Mouse (Mus musculus) spleen, adult 2 months (tissue): ENCODE data around the gene Foxc2. TPM values are rescaled to one million over a fixed set of nuclear protein-coding genes. Genes with fewer than 3 reads are reported as not detected.

Source experiments
- DNase-seq, 2 experiments: peaks; one replicate each; pipeline versions ENCODE4 v3.0.0 to v3.0.0-alpha.2; 2012 to 2021; ENCODE audit warnings: low spot score in 2 of 2, low read depth in 1 of 2
- H3K27ac ChIP-seq: fragments of 200-500 bp; 2 replicates; pipeline ENCODE4 v1.5.1; 2012; ENCODE audit warnings: low read length, inconsistent platforms; ENCODE audit not compliant: insufficient read depth
- H3K27me3 ChIP-seq: fragments of 200-500 bp; 2 replicates; pipeline ENCODE4 v1.6.1; 2012; ENCODE audit warnings: mild to moderate bottlenecking, moderate library complexity, low read length, inconsistent platforms; ENCODE audit not compliant: control insufficient read depth, insufficient read depth
- H3K36me3 ChIP-seq: fragments of 200-500 bp; 2 replicates; pipeline ENCODE4 v1.6.1; 2012; ENCODE audit warnings: mild to moderate bottlenecking, low read length, inconsistent platforms; ENCODE audit not compliant: control insufficient read depth, insufficient read depth
- H3K4me1 ChIP-seq: fragments of 200-500 bp; 2 replicates; pipeline ENCODE4 v1.6.1; 2011; ENCODE audit warnings: inconsistent platforms; ENCODE audit not compliant: control insufficient read depth, insufficient read depth, insufficient read length
- H3K4me3 ChIP-seq: fragments of 200-500 bp; 2 replicates; pipeline ENCODE4 v1.5.1; 2011; ENCODE audit warnings: mild to moderate bottlenecking, inconsistent platforms; ENCODE audit not compliant: insufficient read depth, insufficient read length; ENCODE audit errors: extremely low read depth
- CTCF ChIP-seq: fragments of 200-500 bp; IDR thresholded peaks from 2 replicates; pipeline ENCODE4 v1.5.1; 2011; ENCODE audit warnings: mild to moderate bottlenecking, inconsistent platforms; ENCODE audit not compliant: insufficient read depth, insufficient read length, insufficient replicate concordance; ENCODE audit errors: extremely low read depth
- POLR2A ChIP-seq: fragments of 200-500 bp; IDR thresholded peaks from 2 replicates; pipeline ENCODE4 v1.6.1; 2011; ENCODE audit warnings: low read depth, low read length, inconsistent platforms
- WGBS: fragments of 180-500 bp; shearing (Covaris S2); methylation state at CpG from one replicate; pipeline ENCODE4 v1.1.7; 2018; 5-methylcytosine and 5-hydroxymethylcytosine counted together
- polyA plus RNA-seq: library from polyadenylated mRNA; depleted of rRNA; stranded (reverse); fragments of >200 nt; gene quantifications from 2 replicates; pipeline ENCODE4 v1.2.3, GENCODE M21; 2012

Foxc2 gene
- polyA plus RNA-seq, 1 experiment, result 0.12 TPM

DNA sequence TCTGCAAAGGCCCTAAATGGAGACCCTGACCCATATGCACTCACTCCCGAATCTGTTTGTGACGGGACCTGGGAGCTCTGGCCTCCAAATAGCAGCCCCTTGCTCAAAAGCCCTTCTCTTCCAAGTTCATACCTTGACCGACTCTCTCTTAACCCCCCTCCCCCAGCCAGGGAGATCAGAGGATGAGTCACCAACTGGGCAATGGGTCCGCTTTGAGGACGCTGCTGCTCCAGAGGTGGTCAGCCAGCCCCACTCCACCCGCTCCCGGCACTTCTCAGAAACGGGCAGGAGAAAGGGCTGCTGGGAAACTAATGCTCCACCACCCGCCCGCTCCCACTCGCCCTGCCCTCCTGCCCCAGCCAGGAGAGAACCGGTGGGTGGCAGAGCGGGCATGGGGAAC lies 40.0 kb upstream of the Foxc2 start:
- Histone ChIP-seq H3K27me3 (peaks cover 30% of the 10 kb centered on the region), H3K4me3 (no peak overlapping the region)
- no peak for DNase-seq

GRCm38 (mm10) chr8:121076555-121076954 lies 39.4 kb upstream of the Foxc2 start:
- H3K27ac ChIP-seq, result no peak overlapping the region
- no peak for DNase-seq
- no peak overlapping the region for H3K4me3 ChIP-seq
- TF ChIP-seq POLR2A (no peak), CTCF (no peak)
- 40% methylated on average over 7 of the region's 7 CpGs for WGBS
- peaks cover 25% of the 10 kb centered on the region for H3K27me3 ChIP-seq
- no peaks in the 10 kb centered on the region for H3K36me3 ChIP-seq
- no peaks in the 10 kb centered on the region for H3K4me1 ChIP-seq

More for the DNA sequence above, 40.0 kb upstream of the Foxc2 start:
- WGBS, result 13% methylated on average over 13 of the region's 13 CpGs
- H3K4me1 ChIP-seq, result no peaks in the 10 kb centered on the region
- H3K27ac ChIP-seq, result no peak overlapping the region
- TF ChIP-seq POLR2A, result no peak
- TF ChIP-seq CTCF, result no peak
- no peaks in the 10 kb centered on the region for H3K36me3 ChIP-seq

DNA sequence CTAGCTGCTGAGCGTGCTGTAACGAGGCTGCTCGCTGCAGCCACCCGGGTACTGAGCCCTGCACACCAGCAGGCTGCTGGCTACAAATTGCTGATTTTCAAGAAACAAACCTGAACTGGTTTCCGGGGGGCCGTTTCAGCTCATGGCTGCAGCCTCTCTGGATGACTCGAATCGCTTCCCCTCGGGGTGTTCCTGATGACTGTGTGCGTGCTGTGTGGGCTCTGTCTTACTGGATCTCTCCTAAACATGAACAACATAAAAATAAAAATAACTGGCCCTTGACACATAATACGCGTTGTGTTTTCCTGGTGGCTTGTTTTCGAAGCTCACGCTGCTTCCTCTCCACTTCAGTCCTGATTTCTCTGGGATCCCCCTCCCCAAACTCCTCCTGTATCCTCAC lies 37.2 kb upstream of the Foxc2 start:
- WGBS, result 20% methylated on average over 14 of the region's 14 CpGs
- no peak overlapping the region for H3K27ac ChIP-seq

DNA sequence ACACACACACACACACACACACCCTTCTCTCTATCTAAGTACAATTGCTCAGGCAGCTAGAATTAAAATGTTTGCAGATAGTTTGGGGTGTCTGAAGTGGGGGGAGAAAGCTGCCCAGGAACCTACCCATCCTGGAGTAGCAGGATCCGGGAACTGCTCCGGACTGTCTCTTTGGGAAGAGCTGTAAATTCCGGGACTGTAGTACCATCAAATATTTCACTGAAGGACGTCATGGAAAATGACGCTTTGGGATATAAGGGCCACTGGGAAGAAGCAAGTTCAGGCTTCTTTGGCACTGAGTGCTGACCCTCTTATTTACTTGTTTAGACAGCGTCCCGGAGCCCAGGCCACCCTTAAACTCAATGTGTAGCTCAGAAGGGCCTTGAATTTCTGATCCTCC lies 36.8 kb upstream of the Foxc2 start:
- no peak overlapping the region for H3K27ac ChIP-seq
- peaks cover 26% of the 10 kb centered on the region for H3K27me3 ChIP-seq
- TF ChIP-seq CTCF (no peak), POLR2A (no peak)
- H3K4me3 ChIP-seq, result no peak overlapping the region
- 16% methylated on average over 7 of the region's 7 CpGs for WGBS
- DNase-seq, result no peak
- no peaks in the 10 kb centered on the region for H3K36me3 ChIP-seq
- H3K4me1 ChIP-seq, result no peaks in the 10 kb centered on the region; the same call in 1 of the 2 replicates

More for the DNA sequence above, 37.2 kb upstream of the Foxc2 start:
- TF ChIP-seq POLR2A (no peak), CTCF (no peak)
- H3K36me3 ChIP-seq, result no peaks in the 10 kb centered on the region
- H3K4me3 ChIP-seq, result no peak overlapping the region
- H3K4me1 ChIP-seq, result no peaks in the 10 kb centered on the region; the same call in 1 of the 2 replicates
- peaks cover 27% of the 10 kb centered on the region for H3K27me3 ChIP-seq
- DNase-seq, result no peak

DNA sequence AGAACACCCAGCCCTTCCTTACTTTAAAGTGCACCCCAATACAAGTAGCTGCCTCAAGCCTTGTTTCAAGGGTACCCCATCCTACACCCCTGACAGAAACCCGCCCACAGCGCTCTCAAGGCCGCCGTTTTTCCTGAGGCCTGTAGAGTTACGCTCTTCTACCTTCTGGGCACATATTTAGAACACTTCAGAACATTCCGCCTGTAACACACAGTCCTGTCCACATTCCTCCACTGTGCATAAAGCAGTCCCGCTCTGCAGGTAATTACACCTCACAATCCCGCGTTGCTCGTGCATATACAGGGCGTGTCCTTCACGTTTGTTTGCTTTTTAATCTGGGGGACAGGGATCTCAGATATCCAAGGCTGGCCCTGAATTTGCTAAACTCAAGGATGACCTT lies 36.0 kb upstream of the Foxc2 start:
- DNase-seq, result no peak
- WGBS, result 26% methylated on average over 12 of the region's 12 CpGs
- peaks cover 27% of the 10 kb centered on the region for H3K27me3 ChIP-seq
- H3K36me3 ChIP-seq, result no peaks in the 10 kb centered on the region
- no peak for TF ChIP-seq POLR2A
- no peak for TF ChIP-seq CTCF
- no peak overlapping the region for H3K4me3 ChIP-seq
- peaks cover 4% of the 10 kb centered on the region; the same call in 1 of the 2 replicates for H3K4me1 ChIP-seq
- H3K27ac ChIP-seq, result no peak overlapping the region

DNA sequence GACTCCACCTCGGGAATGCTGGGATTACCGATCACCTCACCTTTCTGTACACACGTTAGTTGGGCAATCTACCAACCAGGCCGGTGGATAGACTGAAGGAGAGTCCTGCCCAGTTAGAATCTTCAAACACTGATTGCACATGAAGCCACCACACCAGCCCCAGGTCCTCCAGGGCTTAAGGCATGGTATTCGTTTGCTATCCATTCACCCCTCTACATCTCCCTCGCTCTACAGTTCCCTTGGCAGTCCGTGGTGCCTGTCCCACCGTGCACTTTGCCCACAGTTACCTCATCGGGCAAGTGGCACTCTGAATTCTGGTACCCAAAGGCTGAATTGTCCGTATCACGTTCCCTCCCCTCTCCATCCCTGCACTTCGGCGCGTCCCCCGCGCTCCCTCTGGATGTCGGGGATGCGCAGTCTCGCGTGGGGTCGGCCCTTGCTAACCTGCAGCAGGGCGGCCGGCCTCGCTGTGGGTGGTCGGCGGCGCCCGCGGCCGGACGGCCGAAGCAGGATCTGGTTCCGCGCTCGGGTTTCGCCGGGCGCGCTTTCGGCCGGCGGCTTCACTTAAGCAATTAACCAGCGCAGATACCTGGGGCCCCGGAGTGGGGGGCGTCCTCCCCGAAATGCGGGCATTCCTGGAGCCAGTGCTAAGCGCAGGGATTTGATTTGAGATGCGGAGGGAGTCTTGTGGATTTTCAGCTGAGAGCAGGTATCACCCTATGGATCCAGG lies 35.4 kb upstream of the Foxc2 start:
- H3K36me3 ChIP-seq, result no peaks in the 10 kb centered on the region
- H3K27me3 ChIP-seq, result peaks cover 27% of the 10 kb centered on the region
- no peak overlapping the region for H3K4me3 ChIP-seq
- WGBS, result 5% methylated on average over 49 of the region's 49 CpGs
- peaks cover 4% of the 10 kb centered on the region; the same call in 1 of the 2 replicates for H3K4me1 ChIP-seq
- H3K27ac ChIP-seq, result no peak overlapping the region
- no peak for DNase-seq
- TF ChIP-seq POLR2A, result no peak

- DNase-seq, result no peak
Observed at GRCm38 (mm10) chr8:121081398-121081797, 34.6 kb upstream of the Foxc2 start.

More at GRCm38 (mm10) chr8:121081398-121081797, 34.6 kb upstream of the Foxc2 start:
- Histone ChIP-seq H3K36me3 (no peaks in the 10 kb centered on the region), H3K4me3 (no peak overlapping the region), H3K4me1 (peaks cover 4% of the 10 kb centered on the region; the same call in 1 of the 2 replicates), H3K27me3 (peaks cover 25% of the 10 kb centered on the region), H3K27ac (no peak overlapping the region)
- 19% methylated on average over 7 of the region's 7 CpGs for WGBS
- no peak for TF ChIP-seq CTCF
- no peak for TF ChIP-seq POLR2A
